Mouse (Mus musculus) lung, embryonic 14.5 days (tissue): ENCODE results near the gene Il12rb1. TPM values are rescaled to one million over a fixed set of nuclear protein-coding genes. Genes with fewer than 3 reads are reported as not detected.

ENCODE experiments used
- ATAC-seq: fragments of 200-750 bp; cut with Nextera tagmentation; 2 replicates; pipeline ENCODE4 v1.8.0; 2017; ENCODE audit warnings: mild to moderate bottlenecking, moderate TSS enrichment, moderate library complexity; ENCODE audit not compliant: insufficient read depth
- DNase-seq: peaks from one replicate; pipeline ENCODE4 v3.0.0-alpha.2; 2015
- H3K27ac ChIP-seq: fragments of 300-500 bp; sonication (generic); 2 replicates; pipeline ENCODE4 v1.5.1; 2014; ENCODE audit warnings: low read depth, mild to moderate bottlenecking, moderate library complexity
- H3K27me3 ChIP-seq: fragments of 300-500 bp; sonication (generic); 2 replicates; pipeline ENCODE4 v1.6.1; 2014; ENCODE audit warnings: low read length, control low read depth; ENCODE audit not compliant: insufficient read depth
- H3K36me3 ChIP-seq: fragments of 300-500 bp; sonication (generic); 2 replicates; pipeline ENCODE4 v1.6.1; 2014; ENCODE audit warnings: control low read depth; ENCODE audit not compliant: insufficient read depth
- H3K4me1 ChIP-seq: fragments of 300-500 bp; sonication (generic); 2 replicates; pipeline ENCODE4 v1.6.1; 2014; ENCODE audit warnings: antibody characterized with exemption, control low read depth; ENCODE audit not compliant: insufficient read depth
- H3K4me2 ChIP-seq: fragments of 300-500 bp; sonication (generic); 2 replicates; pipeline ENCODE4 v1.6.1; 2014; ENCODE audit warnings: mild to moderate bottlenecking
- H3K4me3 ChIP-seq: fragments of 300-500 bp; sonication (generic); 2 replicates; pipeline ENCODE4 v1.5.1; 2014; ENCODE audit warnings: low read depth, low read length
- H3K9ac ChIP-seq: fragments of 300-500 bp; sonication (generic); 2 replicates; pipeline ENCODE4 v1.6.1; 2014
- H3K9me3 ChIP-seq: fragments of 300-500 bp; sonication (generic); 2 replicates; pipeline ENCODE4 v1.6.1; 2016; ENCODE audit warnings: low read depth, low read length, control low read depth
- CTCF ChIP-seq: IDR thresholded peaks from 2 replicates; pipeline ENCODE4 v1.5.1; 2016; ENCODE audit warnings: antibody characterized with exemption, low read depth
- WGBS: fragments of 180-500 bp; shearing (Covaris S2); extraction: QIAGEN DNeasy Blood & Tissue Kit; methylation state at CpG from one replicate; pipeline ENCODE4 v1.1.7; 2014; 5-methylcytosine and 5-hydroxymethylcytosine counted together
- polyA plus RNA-seq: library from polyadenylated mRNA; unstranded; fragments of >200 nt; fragmentation: Nextera tagmentation; extraction: Ambion mirVana; gene quantifications from 2 replicates; pipeline ENCODE4 v1.2.1, GENCODE M21; 2014

Gene Il12rb1
- polyA plus RNA-seq, 1 experiment from 2014 or later = 0.17 TPM

DNA sequence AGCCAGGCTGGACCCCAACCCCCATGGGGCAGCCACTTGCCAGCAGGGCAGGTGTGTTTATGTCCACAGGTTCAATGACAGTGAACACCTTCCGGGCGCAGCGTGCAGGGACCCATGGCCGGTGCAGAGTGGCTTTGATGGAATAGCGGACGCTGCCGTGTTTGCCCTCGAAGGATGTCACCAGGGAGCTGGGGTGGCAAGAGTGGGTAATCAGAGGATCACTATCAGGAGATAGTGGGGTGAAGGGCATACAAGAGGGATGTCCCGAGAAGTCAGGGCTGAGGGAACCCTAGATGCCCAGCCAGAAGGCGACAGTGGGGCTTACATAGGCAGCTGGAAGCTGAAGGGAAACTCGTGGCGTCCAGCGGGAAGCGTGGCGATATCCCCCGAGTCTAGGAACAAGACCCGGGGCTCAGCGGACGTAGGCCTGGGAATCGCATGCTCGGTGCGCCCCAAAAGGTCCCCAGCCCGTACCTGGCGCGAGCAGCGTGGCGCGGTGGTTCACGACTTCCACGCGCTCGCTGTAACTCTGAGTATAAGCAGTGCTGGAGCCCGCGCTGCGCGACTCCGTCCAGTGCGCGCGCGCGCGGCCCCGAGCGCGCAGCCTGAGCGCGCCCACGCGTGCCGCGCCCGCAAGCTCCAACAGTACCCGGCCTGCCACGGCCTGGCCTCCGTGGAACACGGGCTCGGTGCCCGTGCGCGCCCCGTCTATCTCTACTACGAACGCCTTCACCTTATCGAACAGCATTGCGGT, 30.6 kb downstream of the Il12rb1 start:
- Histone ChIP-seq H3K27ac (peak overlapping the region; percentile 93), H3K4me2 (peak overlapping the region; percentile 89), H3K27me3 (no peaks in the 10 kb centered on the region), H3K9me3 (no peaks in the 10 kb centered on the region), H3K9ac (peak overlapping the region; percentile 76), H3K36me3 (no peaks in the 10 kb centered on the region; the same call in 1 of the 2 replicates), H3K4me3 (peak overlapping the region; percentile 73), H3K4me1 (0 out of 2 replicates have a peak, but pooled peaks cover 3% of the 10 kb centered on the region)
- 1% methylated on average over 66 of the region's 66 CpGs for WGBS
- no peak for TF ChIP-seq CTCF
- DNase-seq = no peak
- ATAC-seq = peak; percentile 42

DNA sequence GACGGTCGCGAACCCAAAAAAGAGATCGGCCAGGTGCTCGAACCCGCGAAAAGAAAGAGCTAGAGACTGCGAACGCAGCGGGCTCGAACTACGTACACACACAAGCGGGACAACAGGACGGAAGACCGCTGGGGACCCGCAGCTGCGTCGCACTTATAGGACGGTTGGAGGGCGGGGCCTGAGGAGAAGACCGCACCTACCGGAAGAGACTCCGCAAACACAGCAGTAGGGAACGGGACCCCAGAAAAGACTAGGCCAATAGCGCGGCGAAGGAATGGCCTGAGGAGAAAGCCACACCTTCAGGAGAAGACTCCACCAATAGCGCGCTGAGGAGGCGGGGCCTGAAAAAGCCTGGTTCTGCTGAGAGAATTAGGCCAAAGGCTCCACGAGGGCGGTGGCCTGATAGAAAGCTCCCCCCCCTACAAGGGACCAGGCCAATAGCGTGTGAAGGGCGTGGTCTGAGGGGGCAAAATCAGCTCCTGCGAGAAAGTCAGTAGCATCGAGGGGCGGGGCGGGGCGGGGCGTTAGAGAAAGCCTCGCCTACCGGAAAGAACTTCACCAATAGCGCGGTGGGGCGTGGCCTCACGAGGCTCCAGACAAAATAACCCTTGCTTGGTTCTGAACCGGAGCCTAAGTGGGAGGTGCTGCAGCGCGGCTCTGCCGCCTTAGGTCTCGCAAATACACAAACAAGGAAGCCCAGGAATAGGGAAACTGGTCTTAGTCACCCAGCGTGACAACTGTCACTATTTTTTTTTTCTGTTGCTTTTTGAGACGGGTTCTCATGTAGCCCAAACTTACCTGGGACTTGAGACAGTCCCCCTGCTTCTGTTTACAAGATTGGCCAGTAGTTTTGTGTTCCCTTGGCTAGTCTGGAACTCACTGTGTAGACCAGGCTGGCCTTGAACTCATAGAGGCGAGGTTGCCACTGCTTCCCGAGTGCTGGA, 31.4 kb downstream of the Il12rb1 start, which contains the start of gene Arrdc2:
Arrdc2 (minus strand) TSS at position 313 of the 944 bp plus-strand sequence.
- peak within 1 kb of the TSS; percentile 89 for H3K4me2 ChIP-seq
- peak within 1 kb of the TSS; percentile 93 for H3K27ac ChIP-seq
- DNase-seq = peak; percentile 100
- peak; percentile 98 for ATAC-seq
- no peaks in the 10 kb centered on the region for H3K9me3 ChIP-seq
- H3K27me3 ChIP-seq = no peaks in the 10 kb centered on the region
- peak within 1 kb of the TSS; percentile 76 for H3K9ac ChIP-seq
- no peak for TF ChIP-seq CTCF
- 0 out of 2 replicates have a peak, but pooled peaks cover 3% of the 10 kb centered on the region for H3K4me1 ChIP-seq
- no peaks in the 10 kb centered on the region; the same call in 1 of the 2 replicates for H3K36me3 ChIP-seq
- 2% methylated on average over 55 of the region's 55 CpGs for WGBS
- H3K4me3 ChIP-seq = peak within 1 kb of the TSS; percentile 73

- H3K36me3 ChIP-seq = no peaks in the 10 kb centered on the region; the same call in 1 of the 2 replicates
- no peak for TF ChIP-seq CTCF
- H3K4me2 ChIP-seq = no peak overlapping the region
- no peak for ATAC-seq
- H3K9ac ChIP-seq = no peak overlapping the region
- peak overlapping the region; percentile 77; the same call in 1 of the 2 replicates for H3K27ac ChIP-seq
- H3K9me3 ChIP-seq = no peaks in the 10 kb centered on the region
- WGBS = 50% methylated on average over 10 of the region's 10 CpGs
- 0 out of 2 replicates have a peak, but pooled peaks cover 3% of the 10 kb centered on the region for H3K4me1 ChIP-seq
- H3K4me3 ChIP-seq = no peak overlapping the region
- H3K27me3 ChIP-seq = no peaks in the 10 kb centered on the region
- DNase-seq = no peak
These were observed 32.3 kb downstream of the Il12rb1 start for GRCm38 (mm10) chr8:70840590-70840989.

GRCm38 (mm10) chr8:70841147-70842072, 33.2 kb downstream of the Il12rb1 start:
- WGBS = 25% methylated on average over 22 of the region's 22 CpGs
- Histone ChIP-seq H3K9me3 (no peaks in the 10 kb centered on the region), H3K27me3 (no peaks in the 10 kb centered on the region), H3K4me2 (peak overlapping the region; percentile 7; the same call in 1 of the 2 replicates), H3K4me1 (0 out of 2 replicates have a peak, but pooled peaks cover 3% of the 10 kb centered on the region), H3K9ac (0 out of 2 replicates have a peak overlapping the region, but pooled peaks have one; percentile 4), H3K36me3 (no peaks in the 10 kb centered on the region), H3K4me3 (no peak overlapping the region), H3K27ac (no peak overlapping the region)
- DNase-seq = peak; percentile 93
- peak; percentile 97 for TF ChIP-seq CTCF
- no peak for ATAC-seq

GRCm38 (mm10) chr8:70842484-70842883, 34.2 kb downstream of the Il12rb1 start:
- no peak overlapping the region for H3K4me2 ChIP-seq

DNA sequence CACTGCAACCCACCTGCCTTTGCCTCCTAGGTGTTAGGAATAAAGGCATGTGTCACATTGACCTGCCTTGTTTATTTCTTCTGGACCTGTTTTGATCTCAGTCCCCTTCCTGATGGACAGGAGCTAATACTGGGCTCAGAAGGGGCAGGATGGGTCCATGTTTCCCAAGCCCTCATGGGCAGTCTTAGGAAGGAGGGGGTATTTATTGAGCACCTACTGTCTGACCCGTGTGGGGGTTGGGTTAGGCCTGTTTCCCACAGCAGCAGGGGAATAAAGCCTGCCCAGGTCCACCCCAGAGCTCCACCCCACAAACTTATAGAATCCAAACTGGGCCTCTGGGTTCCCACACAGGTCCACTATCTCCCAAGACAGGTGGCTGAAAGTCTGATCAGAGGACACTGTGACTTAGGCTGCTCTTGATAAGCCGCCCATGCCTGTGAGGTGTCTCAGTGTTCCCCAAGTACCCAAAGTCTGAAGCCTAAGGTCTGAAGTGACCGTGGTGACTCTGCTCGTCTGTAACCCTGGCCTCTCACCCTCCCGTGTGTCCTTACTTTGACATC, 35.0 kb downstream of the Il12rb1 start:
- Histone ChIP-seq H3K4me2 (no peak overlapping the region; the same call in 1 of the 2 replicates), H3K9ac (no peak overlapping the region), H3K9me3 (no peaks in the 10 kb centered on the region), H3K36me3 (no peaks in the 10 kb centered on the region), H3K27ac (peak overlapping the region; percentile 3; the same call in 1 of the 2 replicates), H3K27me3 (no peaks in the 10 kb centered on the region), H3K4me3 (no peak overlapping the region), H3K4me1 (0 out of 2 replicates have a peak, but pooled peaks cover 3% of the 10 kb centered on the region)
- no peak for TF ChIP-seq CTCF
- no peak for DNase-seq
- 74% methylated on average over 5 of the region's 5 CpGs for WGBS
- no peak for ATAC-seq

More at GRCm38 (mm10) chr8:70842484-70842883, 34.2 kb downstream of the Il12rb1 start:
- 60% methylated on average over 25 of the region's 25 CpGs for WGBS
- no peaks in the 10 kb centered on the region for H3K9me3 ChIP-seq
- no peak for TF ChIP-seq CTCF
- DNase-seq (no peak), ATAC-seq (no peak)
- 0 out of 2 replicates have a peak, but pooled peaks cover 3% of the 10 kb centered on the region for H3K4me1 ChIP-seq
- H3K27me3 ChIP-seq = no peaks in the 10 kb centered on the region
- H3K27ac ChIP-seq = no peak overlapping the region
- no peaks in the 10 kb centered on the region for H3K36me3 ChIP-seq
- no peak overlapping the region for H3K4me3 ChIP-seq
- H3K9ac ChIP-seq = no peak overlapping the region
